Mouse (Mus musculus): Measurements from ENCODE around the gene Cdc5l. TPM values are rescaled to one million over a fixed set of nuclear protein-coding genes. Genes with fewer than 3 reads are reported as not detected.
"Not testable (repeated sequence)": the region's sequence is repeated elsewhere in the genome, so short reads cannot be mapped to it uniquely, and the experiment has no call there.

The Cdc5l gene
- polyA plus RNA-seq, 1 experiment from 2014 or later = 86.8 TPM

- no peak for DNase-seq (ENCODE audit: low spot score)
Observed at GRCm38 (mm10) chr17:45445923-45446322, 12.4 kb upstream of the Cdc5l start.

GRCm38 (mm10) chr17:45434262-45434590 is 689 bp upstream of the Cdc5l start:
- DNase-seq (ENCODE audit: low spot score) = no peak

GRCm38 (mm10) chr17:45432706-45433398 is 685 bp downstream of the Cdc5l start:
- DNase-seq (ENCODE audit: low spot score) = peak; percentile 22

- no peak for DNase-seq (ENCODE audit: low spot score)
Observed at GRCm38 (mm10) chr17:45432007-45432406, 1.5 kb downstream of the Cdc5l start.

GRCm38 (mm10) chr17:45417387-45417786 is 16.1 kb downstream of the Cdc5l start:
- DNase-seq (ENCODE audit: low spot score) = no peak

GRCm38 (mm10) chr17:45411617-45412016 is 21.9 kb downstream of the Cdc5l start:
- DNase-seq (ENCODE audit: low spot score) = not testable (repeated sequence)

GRCm38 (mm10) chr17:45408719-45409118 is 24.8 kb downstream of the Cdc5l start:
- no peak for DNase-seq (ENCODE audit: low spot score)

GRCm38 (mm10) chr17:45406281-45406680 is 27.3 kb downstream of the Cdc5l start:
- no peak for DNase-seq (ENCODE audit: low spot score)

- DNase-seq (ENCODE audit: low spot score) = peak; percentile 68
Observed at GRCm38 (mm10) chr17:45403207-45403606, 30.3 kb downstream of the Cdc5l start.

- no peak for DNase-seq (ENCODE audit: low spot score)
Observed at GRCm38 (mm10) chr17:45402601-45403000, 30.9 kb downstream of the Cdc5l start.

GRCm38 (mm10) chr17:45402126-45402525 is 31.4 kb downstream of the Cdc5l start:
- DNase-seq (ENCODE audit: low spot score) = no peak

- no peak for DNase-seq (ENCODE audit: low spot score)
Observed at GRCm38 (mm10) chr17:45401126-45401905, 32.2 kb downstream of the Cdc5l start.

GRCm38 (mm10) chr17:45398021-45398420 is 35.5 kb downstream of the Cdc5l start:
- no peak for DNase-seq (ENCODE audit: low spot score)

GRCm38 (mm10) chr17:45397541-45397940 is 36.0 kb downstream of the Cdc5l start:
- no peak for DNase-seq (ENCODE audit: low spot score)

- no peak for DNase-seq (ENCODE audit: low spot score)
Observed at GRCm38 (mm10) chr17:45394612-45395011, 38.9 kb downstream of the Cdc5l start.

GRCm38 (mm10) chr17:45393765-45394164 is 39.8 kb downstream of the Cdc5l start:
- no peak for DNase-seq (ENCODE audit: low spot score)

- no peak for DNase-seq (ENCODE audit: low spot score)
Observed at GRCm38 (mm10) chr17:45389896-45390295, 43.6 kb downstream of the Cdc5l start.

GRCm38 (mm10) chr17:45386986-45387385 is 46.6 kb downstream of the Cdc5l start:
- DNase-seq (ENCODE audit: low spot score) = no peak

- no peak for DNase-seq (ENCODE audit: low spot score)
Observed at GRCm38 (mm10) chr17:45383305-45383704, 50.2 kb downstream of the Cdc5l start.

- no peak for DNase-seq (ENCODE audit: low spot score)
Observed at GRCm38 (mm10) chr17:45379271-45379784, 54.2 kb downstream of the Cdc5l start.

GRCm38 (mm10) chr17:45377323-45377722 is 56.2 kb downstream of the Cdc5l start:
- DNase-seq (ENCODE audit: low spot score) = no peak

- peak; percentile 69 for DNase-seq (ENCODE audit: low spot score)
Observed at GRCm38 (mm10) chr17:45373987-45374608, 59.4 kb downstream of the Cdc5l start.

Measured in thymus, postnatal 0 days (tissue).